Mouse (Mus musculus): ENCODE measurements around the gene BC025920. TPM values are rescaled to one million over a fixed set of nuclear protein-coding genes. Genes with fewer than 3 reads are reported as not detected.
A peak's percentile ranks its signal among the peaks of the same experiment; 100 is the strongest.

The BC025920 gene
- polyA plus RNA-seq, 1 experiment from 2014 or later = 1.4 TPM

DNA sequence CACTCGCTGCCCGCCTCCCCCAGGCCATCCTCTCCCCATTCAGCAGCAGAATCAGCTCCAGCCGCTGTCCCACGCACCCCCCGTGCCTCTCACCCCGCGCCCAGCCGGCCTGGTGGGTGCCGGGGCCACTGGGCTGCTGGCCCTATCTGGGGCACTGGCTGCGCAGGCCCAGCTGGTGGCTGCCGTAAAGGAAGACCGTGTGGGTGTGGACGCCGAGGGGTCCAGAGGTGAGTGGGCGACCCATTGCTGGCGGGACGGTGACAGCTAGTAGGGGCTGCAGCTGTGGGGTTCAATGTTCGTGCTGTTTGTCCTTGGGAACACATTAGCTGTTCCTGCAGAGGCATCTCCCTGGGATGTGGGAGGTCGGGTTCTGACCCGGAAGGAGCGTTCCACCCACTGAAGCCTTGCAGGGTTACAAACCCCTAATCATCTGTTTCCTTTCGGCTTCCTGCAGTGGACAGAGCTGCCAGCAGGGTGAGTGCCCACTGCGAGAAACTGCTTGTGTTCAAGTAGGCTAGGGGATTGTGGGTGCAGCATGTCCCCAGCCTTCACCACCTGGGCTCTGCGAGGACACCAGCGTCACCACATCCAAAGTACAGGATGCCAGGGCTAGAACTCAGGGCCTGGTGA is 25.5 kb upstream of the BC025920 start:
- no peaks in the 10 kb centered on the region for H3K36me3 ChIP-seq
- WGBS = 68% methylated on average over 25 of the region's 25 CpGs
- no peak overlapping the region; the same call in 1 of the 2 replicates for H3K27ac ChIP-seq (replicated peaks)
- DNase-seq (ENCODE audit: low spot score) = no peak
- peaks cover 99% of the 10 kb centered on the region for H3K27me3 ChIP-seq (ENCODE audit: low read depth, poor library complexity, severe bottlenecking)
- H3K9me3 ChIP-seq (replicated peaks) = no peaks in the 10 kb centered on the region
- H3K4me1 ChIP-seq = peaks cover 54% of the 10 kb centered on the region
- no peak overlapping the region for H3K4me3 ChIP-seq

DNA sequence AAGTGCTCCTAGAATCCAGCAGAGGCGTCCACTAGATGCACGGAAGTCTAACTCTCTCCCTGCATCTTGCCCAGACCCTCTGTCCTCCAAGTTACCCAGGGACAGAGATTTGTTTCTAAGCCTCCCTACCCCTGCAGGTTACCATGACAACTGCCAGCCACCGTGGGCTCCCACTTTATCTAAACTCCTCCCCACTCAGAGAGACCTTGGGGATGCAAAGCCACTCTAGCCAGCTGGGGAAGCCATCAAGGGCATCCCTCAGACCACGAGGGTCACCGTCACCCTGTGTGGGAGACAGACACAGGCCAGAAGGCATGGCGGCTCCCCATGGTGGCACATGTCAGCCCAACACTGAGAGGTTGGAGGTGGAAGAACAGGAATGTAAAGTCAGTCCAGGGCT is 22.7 kb upstream of the BC025920 start:
- Histone ChIP-seq H3K27me3 (ENCODE audit: low read depth, poor library complexity, severe bottlenecking) (peaks cover 99% of the 10 kb centered on the region), H3K9me3 (replicated peaks) (no peaks in the 10 kb centered on the region), H3K4me3 (no peak overlapping the region), H3K27ac (replicated peaks) (no peak overlapping the region), H3K36me3 (peaks cover 7% of the 10 kb centered on the region; the same call in 1 of the 2 replicates), H3K4me1 (peaks cover 49% of the 10 kb centered on the region)
- DNase-seq (ENCODE audit: low spot score) = no peak
- 43% methylated on average over 6 of the region's 6 CpGs for WGBS

DNA sequence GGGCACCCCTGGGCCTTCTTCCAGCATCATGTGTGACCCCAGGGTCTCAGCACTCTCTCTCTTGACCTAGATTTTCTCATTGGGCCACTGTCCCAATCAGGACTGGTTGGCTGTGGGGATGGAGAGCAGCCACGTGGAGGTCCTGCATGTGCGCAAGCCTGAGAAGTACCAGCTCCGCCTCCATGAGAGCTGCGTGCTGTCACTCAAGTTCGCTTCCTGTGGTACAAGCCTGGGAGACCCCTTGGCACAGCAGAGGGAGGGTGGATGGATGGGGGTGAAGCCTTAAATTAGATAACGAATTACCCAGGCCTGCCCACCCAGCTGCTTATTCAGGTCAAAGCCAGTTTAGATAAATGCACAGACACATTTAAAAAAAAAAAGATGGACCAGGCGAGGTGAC is 17.3 kb upstream of the BC025920 start:
- H3K27ac ChIP-seq (replicated peaks) = no peak overlapping the region
- WGBS = 81% methylated on average over 7 of the region's 7 CpGs

DNA sequence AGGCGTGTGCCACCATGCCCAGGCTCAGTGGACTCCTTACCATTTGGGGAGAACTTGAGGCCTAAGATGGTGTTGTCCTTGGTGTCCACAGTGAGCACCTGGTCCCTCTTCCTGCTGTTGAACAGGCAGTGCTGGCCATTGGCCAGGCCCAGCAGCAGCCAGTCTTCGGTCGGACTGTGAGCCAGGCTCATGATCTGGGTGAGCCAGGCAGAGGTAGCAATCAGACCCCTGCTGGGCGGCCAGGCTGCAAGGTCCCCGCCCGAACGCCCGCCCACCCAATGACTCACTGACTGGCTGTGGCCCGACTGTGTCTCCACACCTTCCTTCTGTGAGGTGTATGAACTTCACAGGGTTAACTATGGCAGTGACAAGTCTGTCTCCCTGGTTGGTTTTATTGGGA is 14.2 kb upstream of the BC025920 start:
- H3K9me3 ChIP-seq (replicated peaks) = no peaks in the 10 kb centered on the region
- H3K27me3 ChIP-seq (ENCODE audit: low read depth, poor library complexity, severe bottlenecking) = peaks cover 100% of the 10 kb centered on the region
- DNase-seq (ENCODE audit: low spot score) = no peak
- H3K4me3 ChIP-seq = no peak overlapping the region
- H3K27ac ChIP-seq (replicated peaks) = no peak overlapping the region
- H3K4me1 ChIP-seq = peaks cover 24% of the 10 kb centered on the region
- H3K36me3 ChIP-seq = peaks cover 6% of the 10 kb centered on the region; the same call in 1 of the 2 replicates
- 72% methylated on average over 9 of the region's 9 CpGs for WGBS

More for the DNA sequence above, 17.3 kb upstream of the BC025920 start:
- Histone ChIP-seq H3K4me3 (no peak overlapping the region), H3K4me1 (peaks cover 17% of the 10 kb centered on the region), H3K27me3 (ENCODE audit: low read depth, poor library complexity, severe bottlenecking) (peaks cover 99% of the 10 kb centered on the region), H3K9me3 (replicated peaks) (no peaks in the 10 kb centered on the region), H3K36me3 (peaks cover 7% of the 10 kb centered on the region; the same call in 1 of the 2 replicates)
- no peak for DNase-seq (ENCODE audit: low spot score)

DNA sequence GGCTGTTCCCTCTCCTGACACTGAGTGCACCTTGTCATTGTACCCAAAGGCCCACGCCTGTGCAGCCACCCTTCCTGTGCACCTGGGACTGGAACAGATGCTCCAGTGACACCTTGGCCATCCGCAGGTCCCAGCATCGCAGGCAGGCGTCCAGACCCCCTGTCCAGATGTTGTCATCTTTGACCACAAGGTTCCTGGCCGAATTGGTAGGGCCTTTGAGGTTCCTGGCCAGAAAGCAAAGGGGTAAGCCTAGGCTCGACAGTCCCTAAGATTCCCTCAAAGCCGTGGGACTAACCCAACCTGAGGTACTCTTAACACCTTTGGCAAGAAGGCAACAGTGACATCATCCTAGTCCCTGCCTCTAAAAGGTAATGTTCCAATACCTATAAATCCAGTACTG is 13.4 kb upstream of the BC025920 start:
- Histone ChIP-seq H3K27me3 (ENCODE audit: low read depth, poor library complexity, severe bottlenecking) (peaks cover 100% of the 10 kb centered on the region), H3K27ac (replicated peaks) (no peak overlapping the region), H3K4me3 (no peak overlapping the region), H3K4me1 (peaks cover 28% of the 10 kb centered on the region), H3K36me3 (0 out of 2 replicates have a peak, but pooled peaks cover 3% of the 10 kb centered on the region), H3K9me3 (replicated peaks) (no peaks in the 10 kb centered on the region)
- no peak for DNase-seq (ENCODE audit: low spot score)
- WGBS = 88% methylated on average over 7 of the region's 7 CpGs

DNA sequence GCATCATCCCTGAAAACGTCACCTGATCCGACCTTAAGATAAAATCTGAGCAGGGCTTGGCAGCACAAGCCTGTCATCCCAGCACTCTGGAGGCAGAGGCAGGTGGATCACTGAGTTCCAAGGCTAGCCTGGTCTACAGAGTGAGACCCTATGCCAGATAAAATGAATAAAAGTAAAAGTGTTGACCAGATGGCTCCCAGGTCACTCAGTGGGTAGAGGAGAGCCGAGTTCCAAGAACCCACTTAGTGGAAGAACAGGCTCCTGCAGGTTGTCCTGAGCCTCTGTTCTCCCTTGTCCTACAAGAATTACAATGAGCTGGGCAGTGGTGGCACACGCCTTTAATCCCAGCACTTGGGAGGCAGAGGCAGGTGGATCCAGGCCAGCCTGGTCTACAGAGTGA is 12.8 kb upstream of the BC025920 start:
- Histone ChIP-seq H3K9me3 (replicated peaks) (no peaks in the 10 kb centered on the region), H3K36me3 (no peaks in the 10 kb centered on the region), H3K4me1 (peaks cover 33% of the 10 kb centered on the region), H3K4me3 (no peak overlapping the region), H3K27ac (replicated peaks) (no peak overlapping the region), H3K27me3 (ENCODE audit: low read depth, poor library complexity, severe bottlenecking) (peaks cover 100% of the 10 kb centered on the region)
- DNase-seq (ENCODE audit: low spot score) = no peak
- 74% methylated on average over 4 of the region's 4 CpGs for WGBS

DNA sequence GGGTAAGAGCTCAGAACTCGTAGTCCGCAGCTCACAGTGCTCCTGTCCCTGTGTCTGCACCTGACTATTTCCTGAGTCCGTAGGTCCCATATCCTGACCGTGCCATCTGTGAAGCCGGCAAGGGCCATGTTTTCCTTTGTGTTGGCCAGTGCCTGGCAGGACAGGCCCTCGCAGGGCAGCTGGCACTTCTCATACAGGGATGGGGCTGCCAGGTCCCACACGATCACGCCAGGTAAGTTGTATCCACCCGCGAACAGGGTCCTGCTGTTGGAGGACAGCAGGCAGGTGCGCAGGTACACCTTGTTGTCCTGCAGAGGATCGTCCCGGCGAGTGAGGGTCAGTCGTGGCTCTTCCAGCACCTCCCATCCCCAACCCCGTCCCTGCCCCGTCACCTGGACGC is 12.1 kb upstream of the BC025920 start:
- 77% methylated on average over 18 of the region's 18 CpGs for WGBS
- Histone ChIP-seq H3K4me1 (peaks cover 41% of the 10 kb centered on the region), H3K27ac (replicated peaks) (no peak overlapping the region), H3K27me3 (ENCODE audit: low read depth, poor library complexity, severe bottlenecking) (peaks cover 100% of the 10 kb centered on the region), H3K36me3 (no peaks in the 10 kb centered on the region), H3K4me3 (no peak overlapping the region), H3K9me3 (replicated peaks) (no peaks in the 10 kb centered on the region)
- no peak for DNase-seq (ENCODE audit: low spot score)

DNA sequence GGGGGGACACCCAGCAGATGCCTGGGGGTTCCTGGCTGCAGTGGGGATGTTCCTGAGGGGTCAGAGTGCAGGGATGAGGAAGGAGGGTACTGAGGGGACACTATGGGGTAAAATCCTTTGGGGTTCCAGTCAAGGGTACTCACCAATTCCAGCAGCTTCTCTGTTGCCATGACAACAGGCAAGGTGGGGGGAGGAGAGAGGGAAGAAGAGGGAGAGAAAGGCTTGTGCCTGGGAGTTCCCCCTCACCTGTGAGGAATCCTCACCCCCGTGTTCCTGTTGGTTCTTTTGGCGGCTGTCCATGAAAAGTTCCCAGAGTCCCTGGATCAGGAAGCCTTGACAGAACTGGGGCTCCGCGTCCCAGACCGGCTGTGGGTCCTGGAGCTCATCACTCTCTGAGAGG is 10.5 kb upstream of the BC025920 start:
- peaks cover 49% of the 10 kb centered on the region for H3K4me1 ChIP-seq
- 0 out of 2 replicates have a peak overlapping the region, but pooled peaks have one; percentile 2 for H3K4me3 ChIP-seq
- DNase-seq (ENCODE audit: low spot score) = no peak
- H3K9me3 ChIP-seq (replicated peaks) = no peaks in the 10 kb centered on the region
- WGBS = 47% methylated on average over 5 of the region's 5 CpGs
- no peak overlapping the region for H3K27ac ChIP-seq (replicated peaks)
- H3K36me3 ChIP-seq = no peaks in the 10 kb centered on the region
- peaks cover 97% of the 10 kb centered on the region for H3K27me3 ChIP-seq (ENCODE audit: low read depth, poor library complexity, severe bottlenecking)

DNA sequence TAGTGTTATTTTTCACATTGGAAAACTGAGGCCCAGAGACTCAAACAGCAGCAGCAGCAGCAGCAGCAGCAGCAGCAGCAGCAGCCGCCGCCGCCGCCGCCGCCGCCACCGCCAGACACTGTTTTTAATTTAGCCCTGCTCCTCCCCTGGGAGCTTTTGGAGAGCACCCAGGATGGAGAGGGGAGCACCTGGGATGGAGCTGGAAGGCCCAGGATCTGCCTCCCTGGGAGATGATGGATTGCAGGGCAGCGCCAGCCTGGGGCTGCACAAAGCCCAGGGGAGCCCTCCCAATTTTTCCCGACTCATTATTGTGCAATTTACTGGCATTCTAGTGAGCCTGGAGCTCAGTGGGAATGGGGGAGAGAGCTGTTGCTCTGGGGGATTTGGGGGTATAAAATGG is 9.5 kb upstream of the BC025920 start:
- DNase-seq (ENCODE audit: low spot score) = no peak
- WGBS = 2% methylated on average over 10 of the region's 10 CpGs

DNA sequence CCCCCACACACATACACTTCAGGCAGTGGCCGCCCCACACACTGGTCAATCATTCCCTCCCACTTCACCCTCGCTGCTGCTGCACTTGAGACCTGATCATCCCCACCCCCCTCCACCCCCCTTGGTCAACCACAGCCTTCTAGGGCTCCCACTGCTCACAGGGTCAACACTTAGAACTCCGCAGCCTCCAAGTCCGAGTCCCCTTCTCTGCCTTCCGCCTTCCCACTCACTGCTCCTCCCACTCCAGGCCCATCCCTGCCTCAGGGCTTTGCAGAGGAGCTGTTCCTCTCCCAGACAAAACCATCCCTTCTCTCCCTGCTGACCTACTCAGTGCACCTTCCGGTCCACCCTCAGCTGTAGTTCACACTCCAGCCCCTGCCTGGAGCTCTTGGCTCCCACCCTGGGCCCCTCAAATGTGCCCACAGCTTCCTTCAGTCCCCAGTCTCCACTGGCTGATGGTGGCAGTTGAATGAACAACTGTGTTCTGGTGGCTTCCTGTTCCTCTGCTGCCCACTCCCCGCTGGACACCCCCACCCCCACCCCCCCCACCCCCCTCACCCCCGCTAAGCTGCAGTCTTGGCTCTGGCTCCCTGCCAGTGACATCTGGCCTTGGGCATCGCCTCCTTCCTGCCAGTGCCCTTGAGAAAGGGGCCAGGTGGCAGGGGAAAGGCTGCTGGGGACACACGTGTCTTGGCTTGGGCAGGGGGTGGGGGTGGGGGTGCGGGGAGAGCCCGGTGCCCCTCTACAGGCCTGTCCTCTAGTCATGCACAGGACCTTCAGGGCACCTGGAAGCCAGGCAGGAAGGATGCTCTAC is 8.7 kb upstream of the BC025920 start:
- WGBS = 7% methylated on average over 12 of the region's 12 CpGs
- H3K9me3 ChIP-seq (replicated peaks) = no peaks in the 10 kb centered on the region
- peak overlapping the region; percentile 18 for H3K27ac ChIP-seq (replicated peaks)
- H3K36me3 ChIP-seq = no peaks in the 10 kb centered on the region
- peaks cover 92% of the 10 kb centered on the region for H3K27me3 ChIP-seq (ENCODE audit: low read depth, poor library complexity, severe bottlenecking)
- H3K4me1 ChIP-seq = peaks cover 65% of the 10 kb centered on the region
- peak; percentile 50 for DNase-seq (ENCODE audit: low spot score)
- peak overlapping the region; percentile 40 for H3K4me3 ChIP-seq

More for the DNA sequence above, 9.5 kb upstream of the BC025920 start:
- H3K4me3 ChIP-seq = peak overlapping the region; percentile 40
- H3K27me3 ChIP-seq (ENCODE audit: low read depth, poor library complexity, severe bottlenecking) = peaks cover 92% of the 10 kb centered on the region
- peak overlapping the region; percentile 18; the same call in 1 of the 2 replicates for H3K27ac ChIP-seq (replicated peaks)
- H3K4me1 ChIP-seq = peaks cover 60% of the 10 kb centered on the region
- H3K9me3 ChIP-seq (replicated peaks) = no peaks in the 10 kb centered on the region
- no peaks in the 10 kb centered on the region for H3K36me3 ChIP-seq

DNA sequence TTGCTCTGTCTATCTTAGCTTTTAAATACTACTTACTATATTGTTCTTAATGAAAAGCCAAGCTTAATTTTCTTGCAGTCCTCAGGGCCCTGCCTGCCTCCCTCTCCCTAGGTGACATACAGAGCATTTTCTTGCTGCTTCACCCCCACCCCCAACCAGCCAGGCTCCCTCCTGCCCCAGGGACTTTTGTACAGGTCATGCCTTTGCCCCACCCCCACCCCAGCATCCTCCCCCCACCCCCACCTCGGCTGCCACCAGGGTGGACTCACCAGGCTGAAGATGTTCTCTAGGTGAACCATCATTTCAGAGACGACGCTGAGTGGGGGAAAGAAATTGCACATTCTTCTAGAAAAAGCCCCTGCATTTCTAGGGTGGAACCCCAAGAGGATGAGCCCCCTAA is 7.7 kb upstream of the BC025920 start:
- Histone ChIP-seq H3K4me3 (no peak overlapping the region), H3K36me3 (no peaks in the 10 kb centered on the region), H3K9me3 (replicated peaks) (no peaks in the 10 kb centered on the region), H3K4me1 (peaks cover 72% of the 10 kb centered on the region), H3K27me3 (ENCODE audit: low read depth, poor library complexity, severe bottlenecking) (peaks cover 84% of the 10 kb centered on the region), H3K27ac (replicated peaks) (no peak overlapping the region)
- WGBS = 58% methylated on average over 3 of the region's 3 CpGs
- no peak for DNase-seq (ENCODE audit: low spot score)

DNA sequence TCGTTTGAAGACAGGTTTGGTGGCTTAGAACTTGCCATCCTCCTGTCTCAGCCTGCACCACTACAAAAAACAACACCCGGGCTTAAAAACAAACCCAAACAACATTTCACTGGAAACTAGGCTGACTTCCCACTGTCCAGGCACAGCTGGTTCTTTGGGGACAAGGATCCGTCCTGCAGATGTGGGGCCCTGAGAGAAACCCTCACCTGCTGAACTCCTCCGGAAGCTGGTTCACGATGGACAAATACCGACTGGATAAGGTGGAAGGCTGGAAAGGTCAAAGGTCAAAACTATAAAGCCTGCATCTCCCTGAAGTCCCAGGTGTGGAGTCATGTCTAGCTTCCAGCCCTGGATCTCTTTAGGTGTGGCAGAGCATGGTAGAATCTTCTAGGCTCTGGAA is 7.2 kb upstream of the BC025920 start:
- Histone ChIP-seq H3K36me3 (no peaks in the 10 kb centered on the region), H3K4me3 (no peak overlapping the region), H3K4me1 (peaks cover 72% of the 10 kb centered on the region), H3K27ac (replicated peaks) (no peak overlapping the region), H3K27me3 (ENCODE audit: low read depth, poor library complexity, severe bottlenecking) (peaks cover 80% of the 10 kb centered on the region), H3K9me3 (replicated peaks) (no peaks in the 10 kb centered on the region)
- no peak for DNase-seq (ENCODE audit: low spot score)
- WGBS = 67% methylated on average over 6 of the region's 6 CpGs

DNA sequence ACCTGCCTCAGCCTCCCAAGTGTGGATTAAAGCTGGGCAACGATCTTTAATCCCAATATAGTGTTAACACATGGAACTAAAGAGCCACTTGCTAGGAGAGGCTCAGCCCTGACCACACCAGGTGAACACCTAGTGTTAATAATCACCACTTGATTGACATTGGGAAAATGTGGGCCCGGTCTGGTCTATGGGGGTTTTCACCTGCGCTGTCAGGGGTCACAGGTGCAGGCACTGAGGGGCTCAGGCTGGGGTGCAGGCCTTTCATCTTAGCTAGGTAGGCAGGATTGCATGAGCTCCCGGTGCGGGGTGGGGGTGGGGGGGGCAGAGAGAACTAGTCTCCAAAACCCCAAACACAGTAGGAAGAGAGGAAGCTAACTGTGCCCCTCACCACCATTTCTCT is 6.4 kb upstream of the BC025920 start:
- Histone ChIP-seq H3K36me3 (no peaks in the 10 kb centered on the region), H3K4me3 (no peak overlapping the region), H3K4me1 (peaks cover 72% of the 10 kb centered on the region), H3K27ac (replicated peaks) (no peak overlapping the region), H3K9me3 (replicated peaks) (no peaks in the 10 kb centered on the region), H3K27me3 (ENCODE audit: low read depth, poor library complexity, severe bottlenecking) (peaks cover 78% of the 10 kb centered on the region)
- DNase-seq (ENCODE audit: low spot score) = no peak
- WGBS = 80% methylated on average over 5 of the region's 5 CpGs

Measured in midbrain, embryonic 10.5 days (tissue).